Comparison of ENCODE assay signal across 8 mouse cellular contexts in the genomic region with DNA sequence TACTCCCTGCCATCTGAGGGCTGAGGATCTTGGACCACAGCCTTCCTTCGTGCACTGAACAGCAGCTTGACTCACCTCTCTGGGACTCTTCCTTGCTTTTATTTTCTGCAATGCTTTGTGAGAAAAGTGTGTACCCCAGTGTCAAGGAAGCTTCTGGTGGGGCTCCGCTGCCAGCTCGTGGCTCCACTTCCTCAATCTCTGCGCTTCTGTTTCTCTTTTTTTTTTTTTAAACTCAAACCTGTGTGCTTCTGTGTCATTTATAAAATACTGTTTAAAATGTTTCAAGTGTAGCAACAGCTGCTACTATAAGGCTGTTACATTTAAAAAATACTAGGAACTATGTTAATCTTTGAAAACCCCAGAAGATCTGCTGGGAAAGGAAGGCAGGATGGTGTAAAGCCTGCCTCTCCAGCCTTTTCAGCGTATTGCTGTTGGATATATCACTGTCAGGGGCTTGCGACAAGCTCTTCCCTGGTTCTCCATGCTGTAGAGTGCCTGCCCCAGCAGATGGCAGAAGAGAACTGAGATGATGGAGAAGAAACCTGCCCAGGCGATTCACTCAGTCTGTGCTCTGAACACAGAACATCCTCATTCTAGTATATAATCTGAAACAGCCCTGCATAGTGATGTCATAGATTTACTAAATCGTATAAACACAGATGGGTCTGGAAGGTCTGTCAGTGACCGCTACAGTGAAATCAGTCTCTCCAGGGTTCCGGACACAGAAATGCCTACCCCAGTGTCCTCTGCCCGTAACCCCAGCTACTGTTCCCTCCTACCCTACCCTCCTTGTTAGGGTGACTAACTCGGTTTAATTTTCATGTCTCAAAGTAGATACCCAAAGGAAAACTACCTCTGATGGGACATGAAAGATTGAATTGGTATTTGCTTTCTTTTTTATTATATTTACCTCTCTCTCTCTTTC.
DNase-seq lines count a peak whose midpoint lies in the region; ATAC-seq and TF ChIP-seq lines count a peak whose summit lies in the region.

No protein-coding gene starts in this region.

- H3K9me3 ChIP-seq in embryonic facial prominence, embryonic 12.5 days: no peaks in the 10 kb centered on the region
- no peaks in the 10 kb centered on the region for H3K9me3 ChIP-seq in limb, embryonic 11.5 days (ENCODE audit: control insufficient read depth, low read length)
- H3K9me3 ChIP-seq in midbrain, embryonic 13.5 days: no peaks in the 10 kb centered on the region

- TF ChIP-seq CTCF in kidney, adult 2 months (conservative IDR thresholded peaks at IDR 0.05; ENCODE audit: insufficient read depth, insufficient read length, low read depth, low read length): peak; percentile 82
- TF ChIP-seq CTCF in small intestine, adult 2 months (IDR thresholded peaks at IDR 0.05; ENCODE audit: extremely low read depth, insufficient read length, insufficient replicate concordance, low read depth, low read length): peak; percentile 73; the same call in 1 of the 2 replicates

- ATAC-seq in embryonic facial prominence, embryonic 12.5 days (ENCODE audit: insufficient number of reproducible peaks, insufficient read depth, low FRiP score, low TSS enrichment): peak; percentile 38; the same call in 1 of the 2 replicates
- ATAC-seq in limb, embryonic 11.5 days (ENCODE audit: insufficient number of reproducible peaks, low FRiP score, low TSS enrichment, low read depth): 0 out of 2 replicates have a peak, but pooled peaks have one; percentile 26
- ATAC-seq in midbrain, embryonic 13.5 days: peak; percentile 88

- H3K27ac ChIP-seq in embryonic facial prominence, embryonic 12.5 days: no peak overlapping the region
- no peak overlapping the region for H3K27ac ChIP-seq in kidney, adult 2 months (ENCODE audit: insufficient read depth, low read depth, low read length)
- no peak overlapping the region for H3K27ac ChIP-seq in limb, embryonic 11.5 days (replicated peaks; ENCODE audit: low read depth, low read length)
- H3K27ac ChIP-seq in midbrain, embryonic 13.5 days: no peak overlapping the region
- no peak overlapping the region for H3K27ac ChIP-seq in small intestine, adult 2 months (ENCODE audit: insufficient read depth, low read depth, low read length)

- no peak overlapping the region; the same call in 1 of the 2 replicates for H3K4me2 ChIP-seq in embryonic facial prominence, embryonic 12.5 days (replicated peaks)
- no peak overlapping the region for H3K4me2 ChIP-seq in limb, embryonic 11.5 days (ENCODE audit: low read depth, severe bottlenecking)
- H3K4me2 ChIP-seq in midbrain, embryonic 13.5 days (replicated peaks): no peak overlapping the region

- WGBS in embryonic facial prominence, embryonic 12.5 days: 39% methylated on average over 12 of the region's 12 CpGs
- WGBS in kidney, adult 2 months: 35% methylated on average over 12 of the region's 12 CpGs
- 55% methylated on average over 12 of the region's 12 CpGs for WGBS in limb, embryonic 11.5 days
- 54% methylated on average over 12 of the region's 12 CpGs for WGBS in midbrain, embryonic 13.5 days
- 35% methylated on average over 12 of the region's 12 CpGs for WGBS in small intestine, adult 2 months

- TF ChIP-seq POLR2A in kidney, adult 2 months (IDR thresholded peaks at IDR 0.05; ENCODE audit: low read depth, low read length): no peak
- TF ChIP-seq POLR2A in small intestine, adult 2 months (IDR thresholded peaks at IDR 0.05; ENCODE audit: low read depth, low read length): no peak

- peaks cover 6% of the 10 kb centered on the region; the same call in 1 of the 2 replicates for H3K4me1 ChIP-seq in embryonic facial prominence, embryonic 12.5 days
- no peaks in the 10 kb centered on the region for H3K4me1 ChIP-seq in kidney, adult 2 months (ENCODE audit: control insufficient read depth, insufficient read depth, low read length)
- no peaks in the 10 kb centered on the region for H3K4me1 ChIP-seq in limb, embryonic 11.5 days (ENCODE audit: control insufficient read depth, insufficient read depth, low read length)
- no peaks in the 10 kb centered on the region for H3K4me1 ChIP-seq in midbrain, embryonic 13.5 days (replicated peaks)
- peaks cover 8% of the 10 kb centered on the region; the same call in 1 of the 2 replicates for H3K4me1 ChIP-seq in small intestine, adult 2 months (ENCODE audit: control insufficient read depth, insufficient read depth, insufficient read length, low read length)

- H3K36me3 ChIP-seq in embryonic facial prominence, embryonic 12.5 days: no peaks in the 10 kb centered on the region
- no peaks in the 10 kb centered on the region for H3K36me3 ChIP-seq in kidney, adult 2 months (ENCODE audit: control insufficient read depth, insufficient read depth, low read length)
- no peaks in the 10 kb centered on the region for H3K36me3 ChIP-seq in limb, embryonic 11.5 days (ENCODE audit: control insufficient read depth, insufficient read depth, low read length)
- H3K36me3 ChIP-seq in midbrain, embryonic 13.5 days: no peaks in the 10 kb centered on the region
- no peaks in the 10 kb centered on the region for H3K36me3 ChIP-seq in small intestine, adult 2 months (ENCODE audit: control insufficient read depth, insufficient read depth, low read length)

- H3K9ac ChIP-seq in embryonic facial prominence, embryonic 12.5 days: no peak overlapping the region
- H3K9ac ChIP-seq in limb, embryonic 11.5 days (ENCODE audit: low read length): no peak overlapping the region
- no peak overlapping the region for H3K9ac ChIP-seq in midbrain, embryonic 13.5 days (replicated peaks)

- no peak overlapping the region for H3K4me3 ChIP-seq in embryonic facial prominence, embryonic 12.5 days
- no peak overlapping the region for H3K4me3 ChIP-seq in kidney, adult 2 months (ENCODE audit: insufficient read depth, low read depth, low read length)
- no peak overlapping the region for H3K4me3 ChIP-seq in limb, embryonic 11.5 days (ENCODE audit: low read depth, low read length)
- H3K4me3 ChIP-seq in midbrain, embryonic 13.5 days (replicated peaks): no peak overlapping the region
- no peak overlapping the region for H3K4me3 ChIP-seq in small intestine, adult 2 months (ENCODE audit: low read depth, low read length)

- peak; percentile 88 for DNase-seq in adrenal gland, postnatal 10 days
- DNase-seq in heart, adult 8-10 months (ENCODE audit: low spot score): peak; percentile 87
- peak; percentile 79 for DNase-seq in kidney, adult 2 months
- peak; percentile 71 for DNase-seq in limb, embryonic 11.5 days (ENCODE audit: low spot score)
- DNase-seq in c-Kit-positive CD71-positive TER-119-positive erythroid progenitor cells, embryonic 14.5 days (ENCODE audit: low spot score): no peak

- no peaks in the 10 kb centered on the region for H3K27me3 ChIP-seq in embryonic facial prominence, embryonic 12.5 days
- H3K27me3 ChIP-seq in kidney, adult 2 months (replicated peaks; ENCODE audit: control insufficient read depth, insufficient read depth, low read length): no peaks in the 10 kb centered on the region
- no peaks in the 10 kb centered on the region for H3K27me3 ChIP-seq in limb, embryonic 11.5 days (ENCODE audit: control insufficient read depth, insufficient read depth, low read length)
- no peaks in the 10 kb centered on the region for H3K27me3 ChIP-seq in midbrain, embryonic 13.5 days
- H3K27me3 ChIP-seq in small intestine, adult 2 months (ENCODE audit: control insufficient read depth, insufficient read depth, low read length): no peaks in the 10 kb centered on the region

Comparison
In these comparisons a context has a peak if more than half of its experiments do, and no peak if none do; other contexts are left out.
1. ATAC-seq: peak in every context shown above with its lines; median percentile 88 in midbrain, embryonic 13.5 days; 38 in embryonic facial prominence, embryonic 12.5 days; 26 in limb, embryonic 11.5 days.